Mouse (Mus musculus) bone marrow macrophage, adult 2 months (primary cell): ENCODE results near the gene Syncrip.

Experiments
- CTCF ChIP-seq: IDR thresholded peaks from 2 replicates; pipeline ENCODE4 v1.5.1; 2012; ENCODE audit warnings: low read depth, mild to moderate bottlenecking, low read length, moderate library complexity
- POLR2A ChIP-seq: IDR thresholded peaks from 2 replicates; pipeline ENCODE4 v1.6.1; 2012; ENCODE audit warnings: mild to moderate bottlenecking, low read depth, low read length, borderline replicate concordance

DNA sequence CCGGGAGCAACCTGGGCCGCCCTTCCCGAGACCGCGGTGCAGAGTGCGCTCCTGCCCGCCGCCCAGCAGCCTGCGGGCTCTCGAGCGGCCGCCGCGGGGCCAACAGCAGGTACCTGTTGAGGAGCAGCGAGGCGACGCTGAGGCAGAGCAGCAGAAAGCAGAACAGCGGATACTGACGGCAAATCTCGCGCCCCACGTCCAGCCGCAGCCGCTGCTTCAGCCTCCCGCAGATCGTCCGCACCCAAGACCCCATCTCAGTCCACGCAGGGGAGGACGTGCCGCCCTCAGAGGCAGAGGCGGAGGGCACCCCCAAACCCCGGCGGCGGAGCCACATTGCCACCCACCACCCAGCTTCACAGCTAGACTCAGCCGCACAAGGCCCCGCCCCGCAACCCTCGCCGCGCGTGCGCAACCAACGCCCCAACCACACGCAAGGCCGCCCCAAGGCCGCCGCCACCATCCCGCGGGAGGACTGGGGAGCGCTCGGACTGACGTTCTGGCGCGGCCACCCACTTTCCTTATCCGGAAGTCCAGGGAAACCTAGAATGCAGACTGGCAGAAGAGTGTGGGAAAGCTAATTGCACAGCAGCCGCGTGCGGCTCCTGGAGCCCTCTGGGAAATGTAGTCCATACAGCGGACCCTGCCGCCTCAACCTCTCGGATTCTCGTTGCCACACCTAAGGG is 43.7 kb downstream of the Syncrip start, which contains the start of gene Snx14:
- TF ChIP-seq POLR2A (peak; percentile 76; the same call in 1 of the 2 replicates), CTCF (no peak)
